Mouse (Mus musculus): ENCODE results near the gene Sox6.

Sox6 gene

GRCm38 (mm10) chr7:115734137-115734536, 304.5 kb downstream of the Sox6 start:
- no peak for DNase-seq

- DNase-seq = no peak
These were observed 305.8 kb downstream of the Sox6 start for GRCm38 (mm10) chr7:115732824-115733223.

GRCm38 (mm10) chr7:115726776-115727175, 311.8 kb downstream of the Sox6 start:
- no peak for DNase-seq

- DNase-seq = no peak
These were observed 314.2 kb downstream of the Sox6 start for GRCm38 (mm10) chr7:115724404-115724803.

GRCm38 (mm10) chr7:115721624-115722540, 316.7 kb downstream of the Sox6 start:
- no peak for DNase-seq

- DNase-seq = no peak
These were observed 318.8 kb downstream of the Sox6 start for GRCm38 (mm10) chr7:115719791-115720190.

GRCm38 (mm10) chr7:115706141-115706540, 332.5 kb downstream of the Sox6 start:
- DNase-seq = no peak

- no peak for DNase-seq
These were observed 340.5 kb downstream of the Sox6 start for GRCm38 (mm10) chr7:115698105-115698504.

GRCm38 (mm10) chr7:115693206-115693605, 345.4 kb downstream of the Sox6 start:
- no peak for DNase-seq

GRCm38 (mm10) chr7:115691091-115691490, 347.5 kb downstream of the Sox6 start:
- DNase-seq = no peak

- DNase-seq = no peak
These were observed 351.9 kb downstream of the Sox6 start for GRCm38 (mm10) chr7:115686687-115687086.

GRCm38 (mm10) chr7:115684142-115684541, 354.5 kb downstream of the Sox6 start:
- no peak for DNase-seq

GRCm38 (mm10) chr7:115671749-115672148, 366.8 kb downstream of the Sox6 start:
- no peak for DNase-seq

- no peak for DNase-seq
These were observed 367.3 kb downstream of the Sox6 start for GRCm38 (mm10) chr7:115671272-115671671.

GRCm38 (mm10) chr7:115669207-115670004, 369.2 kb downstream of the Sox6 start:
- no peak for DNase-seq

- DNase-seq = no peak
These were observed 371.8 kb downstream of the Sox6 start for GRCm38 (mm10) chr7:115666686-115667382.

- DNase-seq = no peak
These were observed 375.2 kb downstream of the Sox6 start for GRCm38 (mm10) chr7:115663399-115663798.

- peak in 1 of 2 experiments; percentile 4 for DNase-seq
These were observed 376.5 kb downstream of the Sox6 start for GRCm38 (mm10) chr7:115662121-115662520.

- DNase-seq = no peak
These were observed 391.9 kb downstream of the Sox6 start for GRCm38 (mm10) chr7:115646696-115647095.

- DNase-seq = no peak
These were observed 392.6 kb downstream of the Sox6 start for GRCm38 (mm10) chr7:115645971-115646447.

- DNase-seq = no peak
These were observed 393.2 kb downstream of the Sox6 start for GRCm38 (mm10) chr7:115645272-115645970.

- no peak for DNase-seq
These were observed 407.9 kb downstream of the Sox6 start for GRCm38 (mm10) chr7:115630691-115631090.

Data from cerebellum, postnatal 25 days (tissue).